In the genomic region with DNA sequence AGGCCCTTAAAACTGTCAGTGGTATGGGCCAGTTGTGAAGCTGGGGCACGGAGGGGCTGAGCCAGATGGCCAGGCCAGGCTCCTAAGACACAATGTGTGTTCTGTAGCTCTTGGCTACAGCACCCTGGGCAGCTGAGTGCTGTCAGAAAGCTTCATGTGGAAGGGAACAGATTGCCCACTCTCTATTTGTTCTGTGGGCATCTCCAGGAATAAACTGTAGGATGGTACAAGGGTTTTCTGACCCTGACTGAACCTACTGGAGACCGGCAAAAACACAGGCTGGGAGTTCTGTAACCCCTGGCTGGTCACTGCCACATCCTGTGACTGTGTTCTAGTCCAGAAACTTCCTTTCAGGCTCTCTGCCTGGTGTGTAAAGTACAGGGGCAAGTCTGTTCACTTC, we compare ENCODE assay signal across 19 mouse cellular contexts. TPM values are rescaled to one million over a fixed set of nuclear protein-coding genes. Genes with fewer than 3 reads are reported as not detected.
DNase-seq lines count a peak whose midpoint lies in the region; ATAC-seq and TF ChIP-seq lines count a peak whose summit lies in the region.
"Had no signal": no experiment of that assay in that cellular context is flagged by ENCODE, and none has a peak within 500 bp of the region (broad histone marks: within the 10 kb centered on the region; RNA-seq: fewer than 3 reads in every experiment).

No protein-coding gene starts in this region.

- no peak for TF ChIP-seq POLR2A in cerebellum, adult 2 months (IDR thresholded peaks at IDR 0.05; ENCODE audit: borderline replicate concordance, insufficient read depth, low read length)

- no peak overlapping the region for H3K4me2 ChIP-seq in hindbrain, postnatal 0 days (ENCODE audit: low read depth, low read length)
- H3K4me2 ChIP-seq in midbrain, postnatal 0 days (ENCODE audit: low read depth, low read length, poor library complexity, severe bottlenecking) = no peak overlapping the region
- H3K4me2 ChIP-seq in midbrain, embryonic 15.5 days = no peak overlapping the region
- H3K4me2 ChIP-seq: heart, embryonic 13.5 days; kidney, embryonic 15.5 days; limb, embryonic 12.5 days; liver, embryonic 13.5 days; lung, embryonic 15.5 days; midbrain, embryonic 13.5 days had no signal

- H3K9ac ChIP-seq in hindbrain, postnatal 0 days (replicated peaks; ENCODE audit: low read length) = no peak overlapping the region
- H3K9ac ChIP-seq in midbrain, postnatal 0 days (replicated peaks; ENCODE audit: low read length, poor library complexity, severe bottlenecking) = no peak overlapping the region
- H3K9ac ChIP-seq in midbrain, embryonic 15.5 days = no peak overlapping the region
- H3K9ac ChIP-seq: heart, embryonic 13.5 days; kidney, embryonic 15.5 days; limb, embryonic 12.5 days; liver, embryonic 13.5 days; lung, embryonic 15.5 days; midbrain, embryonic 13.5 days had no signal

- peak; percentile 44 for DNase-seq in hindbrain, postnatal 0 days (ENCODE audit: low spot score)
- no peak for DNase-seq in hindbrain, embryonic 10.5 days (ENCODE audit: low spot score)
- peak; percentile 50 for DNase-seq in midbrain, postnatal 0 days (ENCODE audit: low spot score)
- peak; percentile 33 to 46 for DNase-seq in cerebellum, adult 2 months
- no peak for DNase-seq in frontal cortex, adult 2 months (ENCODE audit: extremely low spot score in 1 of 2, low spot score in 1 of 2)
- DNase-seq: adrenal gland, postnatal 25 days; heart, postnatal 36 days; liver, embryonic 13.5 days; retina, postnatal 1 day; thymus, adult 18-20 months had no signal

- H3K9me3 ChIP-seq in hindbrain, postnatal 0 days (ENCODE audit: low read length) = no peaks in the 10 kb centered on the region
- peaks cover 3% of the 10 kb centered on the region; the same call in 1 of the 2 replicates for H3K9me3 ChIP-seq in hindbrain, embryonic 10.5 days
- no peaks in the 10 kb centered on the region for H3K9me3 ChIP-seq in midbrain, postnatal 0 days (ENCODE audit: low read length)
- no peaks in the 10 kb centered on the region for H3K9me3 ChIP-seq in midbrain, embryonic 15.5 days
- H3K9me3 ChIP-seq: kidney, embryonic 15.5 days; liver, embryonic 13.5 days; lung, embryonic 15.5 days; midbrain, embryonic 13.5 days had no signal

- H3K36me3 ChIP-seq in hindbrain, postnatal 0 days (ENCODE audit: insufficient read depth, low read length) = no peaks in the 10 kb centered on the region
- H3K36me3 ChIP-seq in hindbrain, embryonic 10.5 days = no peaks in the 10 kb centered on the region
- H3K36me3 ChIP-seq in midbrain, postnatal 0 days (ENCODE audit: insufficient read depth, low read length) = 0 out of 2 replicates have a peak, but pooled peaks cover 3% of the 10 kb centered on the region
- no peaks in the 10 kb centered on the region for H3K36me3 ChIP-seq in midbrain, embryonic 15.5 days (replicated peaks)
- H3K36me3 ChIP-seq: forebrain, embryonic 10.5 days; heart, embryonic 13.5 days; kidney, embryonic 15.5 days; limb, embryonic 12.5 days; liver, embryonic 13.5 days; lung, embryonic 15.5 days; midbrain, embryonic 13.5 days had no signal

- WGBS in hindbrain, postnatal 0 days = 58% methylated on average over 2 of the region's 2 CpGs
- WGBS in hindbrain, embryonic 10.5 days = 87% methylated on average over 2 of the region's 2 CpGs
- WGBS in midbrain, postnatal 0 days = 81% methylated on average over 2 of the region's 2 CpGs
- WGBS in midbrain, embryonic 15.5 days = 86% methylated on average over 2 of the region's 2 CpGs
- 12% methylated on average over 2 of the region's 2 CpGs for WGBS in cerebellum, adult 2 months

- H3K4me3 ChIP-seq in hindbrain, postnatal 0 days (ENCODE audit: low read length) = no peak overlapping the region
- no peak overlapping the region for H3K4me3 ChIP-seq in hindbrain, embryonic 10.5 days
- no peak overlapping the region for H3K4me3 ChIP-seq in midbrain, postnatal 0 days (ENCODE audit: low read depth, low read length)
- H3K4me3 ChIP-seq in midbrain, embryonic 15.5 days = no peak overlapping the region
- no peak overlapping the region for H3K4me3 ChIP-seq in cerebellum, adult 2 months (replicated peaks; ENCODE audit: insufficient read depth, low read depth, low read length)
- H3K4me3 ChIP-seq: forebrain, embryonic 10.5 days; heart, embryonic 13.5 days; kidney, embryonic 15.5 days; limb, embryonic 12.5 days; liver, embryonic 13.5 days; lung, embryonic 15.5 days; midbrain, embryonic 13.5 days had no signal

- H3K27ac ChIP-seq in hindbrain, postnatal 0 days = peak overlapping the region; percentile 51; the same call in 1 of the 2 replicates
- H3K27ac ChIP-seq in hindbrain, embryonic 10.5 days = no peak overlapping the region
- H3K27ac ChIP-seq in midbrain, postnatal 0 days (ENCODE audit: low read depth, low read length) = no peak overlapping the region
- H3K27ac ChIP-seq in midbrain, embryonic 15.5 days = no peak overlapping the region
- peak overlapping the region; percentile 19; the same call in 1 of the 2 replicates for H3K27ac ChIP-seq in cerebellum, adult 2 months (ENCODE audit: insufficient read depth, low read length)
- H3K27ac ChIP-seq: forebrain, embryonic 10.5 days; heart, embryonic 13.5 days; kidney, embryonic 15.5 days; limb, embryonic 12.5 days; liver, embryonic 13.5 days; lung, embryonic 15.5 days; midbrain, embryonic 13.5 days had no signal

- no peaks in the 10 kb centered on the region for H3K27me3 ChIP-seq in hindbrain, postnatal 0 days (ENCODE audit: insufficient read depth, low read length)
- no peaks in the 10 kb centered on the region for H3K27me3 ChIP-seq in hindbrain, embryonic 10.5 days (ENCODE audit: insufficient read depth, poor library complexity, severe bottlenecking)
- H3K27me3 ChIP-seq in midbrain, postnatal 0 days (ENCODE audit: insufficient read depth, low read length) = no peaks in the 10 kb centered on the region
- no peaks in the 10 kb centered on the region for H3K27me3 ChIP-seq in midbrain, embryonic 15.5 days (replicated peaks)
- no peaks in the 10 kb centered on the region for H3K27me3 ChIP-seq in cerebellum, adult 2 months (ENCODE audit: control insufficient read depth, insufficient read depth, low read length)
- H3K27me3 ChIP-seq: heart, embryonic 13.5 days; kidney, embryonic 15.5 days; limb, embryonic 12.5 days; liver, embryonic 13.5 days; lung, embryonic 15.5 days; midbrain, embryonic 13.5 days; Patski had no signal

- no peak for TF ChIP-seq CTCF in hindbrain, postnatal 0 days (IDR thresholded peaks at IDR 0.05; ENCODE audit: low read depth)
- no peak for TF ChIP-seq CTCF in midbrain, postnatal 0 days (IDR thresholded peaks at IDR 0.05)
- TF ChIP-seq CTCF in cerebellum, adult 2 months (IDR thresholded peaks at IDR 0.05; ENCODE audit: borderline replicate concordance, insufficient read depth, low read depth, low read length) = no peak

- peaks cover 8% of the 10 kb centered on the region; the same call in 1 of the 2 replicates for H3K4me1 ChIP-seq in hindbrain, postnatal 0 days (ENCODE audit: insufficient read depth, low read length)
- H3K4me1 ChIP-seq in hindbrain, embryonic 10.5 days (replicated peaks) = no peaks in the 10 kb centered on the region
- peaks cover 3% of the 10 kb centered on the region; the same call in 1 of the 2 replicates for H3K4me1 ChIP-seq in midbrain, postnatal 0 days (ENCODE audit: insufficient read depth, low read length)
- peaks cover 3% of the 10 kb centered on the region; the same call in 1 of the 2 replicates for H3K4me1 ChIP-seq in midbrain, embryonic 15.5 days
- peaks cover 15% of the 10 kb centered on the region for H3K4me1 ChIP-seq in cerebellum, adult 2 months (ENCODE audit: control insufficient read depth, insufficient read depth, low read length)
- H3K4me1 ChIP-seq: forebrain, embryonic 10.5 days; liver, embryonic 13.5 days; midbrain, embryonic 13.5 days had no signal

- ATAC-seq in hindbrain, postnatal 0 days = peak; percentile 70
- ATAC-seq in midbrain, postnatal 0 days (ENCODE audit: low FRiP score) = no peak
- ATAC-seq in midbrain, embryonic 15.5 days (replicated peaks) = no peak
- no peak for ATAC-seq in erythroblast, adult 5-6 weeks (replicated peaks; ENCODE audit: low FRiP score, poor library complexity, severe bottlenecking)
- ATAC-seq: midbrain, embryonic 13.5 days; Patski had no signal

RNA-seq across cellular contexts. Expression of gene Arsb, which starts 14.6 kb away (rescaled TPM):
- total RNA-seq in hindbrain, postnatal 0 days (2014; rRNA removed) = 16.0 and 19.0 TPM in 2 replicates
- polyA plus RNA-seq in hindbrain, postnatal 0 days (2015; fragmentation: Nextera tagmentation; extraction: Ambion mirVana) = 9.3 and 11.7 TPM in 2 replicates
- polyA plus RNA-seq in hindbrain, embryonic 10.5 days (2016; fragmentation: Nextera tagmentation; extraction: Ambion mirVana) = 3.2 and 5.1 TPM in 2 replicates
- 13.2 and 15.2 TPM in 2 replicates for total RNA-seq in midbrain, postnatal 0 days (2014; rRNA removed)
- 13.0 and 13.1 TPM in 2 replicates for polyA plus RNA-seq in midbrain, postnatal 0 days (2015; fragmentation: Nextera tagmentation; extraction: Ambion mirVana)
- polyA plus RNA-seq in midbrain, embryonic 15.5 days (2015; fragmentation: Nextera tagmentation; extraction: Ambion mirVana) = 8.5 and 9.3 TPM in 2 replicates
- 49.7 and 53.6 TPM in 2 replicates for polyA plus RNA-seq in cerebellum, adult 2 months (2012; rRNA removed)
- polyA plus RNA-seq in frontal cortex, adult 2 months (2012; rRNA removed) = 77.5 and 82.4 TPM in 2 replicates
- 41.9 and 43.3 TPM in 2 replicates for total RNA-seq in erythroblast, adult 5-6 weeks (2015; ENCODE audit: low replicate concordance)
- 7.8 and 8.7 TPM in 2 replicates for total RNA-seq in erythroblast, adult 5-6 weeks (2017; ENCODE audit: low replicate concordance)

Comparison
In these comparisons a context has a peak if more than half of its experiments do, and no peak if none do; other contexts are left out.
1. DNase-seq: peak in hindbrain, postnatal 0 days (single experiment), midbrain, postnatal 0 days (single experiment) and cerebellum, adult 2 months (2 of 2); none in hindbrain, embryonic 10.5 days (single experiment) and frontal cortex, adult 2 months (0 of 2).
2. H3K27ac ChIP-seq: peak in hindbrain, postnatal 0 days (single experiment) and cerebellum, adult 2 months (single experiment); none in hindbrain, embryonic 10.5 days (single experiment), midbrain, postnatal 0 days (single experiment) and midbrain, embryonic 15.5 days (single experiment).